Mouse (Mus musculus) forebrain, embryonic 13.5 days (tissue): ENCODE results near the gene Nthl1. TPM values are rescaled to one million over a fixed set of nuclear protein-coding genes. Genes with fewer than 3 reads are reported as not detected.
A peak's percentile ranks its signal among the peaks of the same experiment; 100 is the strongest.

Experiments used
- ATAC-seq: fragments of 200-750 bp; cut with Nextera tagmentation; 2 replicates; pipeline ENCODE4 v1.8.0; 2017
- H3K27ac ChIP-seq: fragments of 300-500 bp; sonication (generic); 2 replicates; pipeline ENCODE4 v1.5.1; 2015; ENCODE audit warnings: inconsistent platforms, mild to moderate bottlenecking, moderate library complexity
- H3K27me3 ChIP-seq: fragments of 300-500 bp; sonication (generic); 2 replicates; pipeline ENCODE4 v1.6.1; 2015; ENCODE audit warnings: mild to moderate bottlenecking, inconsistent platforms
- H3K36me3 ChIP-seq: fragments of 300-500 bp; sonication (generic); 2 replicates; pipeline ENCODE4 v1.6.1; 2015; ENCODE audit warnings: mild to moderate bottlenecking, inconsistent platforms; ENCODE audit not compliant: poor library complexity, severe bottlenecking
- H3K4me1 ChIP-seq: fragments of 300-500 bp; sonication (generic); 2 replicates; pipeline ENCODE4 v1.6.1; 2015; ENCODE audit warnings: inconsistent platforms
- H3K4me2 ChIP-seq: fragments of 300-500 bp; sonication (generic); 2 replicates; pipeline ENCODE4 v1.6.1; 2015; ENCODE audit warnings: inconsistent platforms, mild to moderate bottlenecking, moderate library complexity
- H3K4me3 ChIP-seq: fragments of 300-500 bp; sonication (generic); 2 replicates; pipeline ENCODE4 v1.5.1; 2015; ENCODE audit warnings: mild to moderate bottlenecking, inconsistent platforms
- H3K9ac ChIP-seq: fragments of 300-500 bp; sonication (generic); 2 replicates; pipeline ENCODE4 v1.6.1; 2015; ENCODE audit warnings: mild to moderate bottlenecking, inconsistent platforms
- H3K9me3 ChIP-seq: fragments of 300-500 bp; sonication (generic); replicated peaks from 2 replicates; pipeline ENCODE4 v1.6.1; 2016; ENCODE audit warnings: inconsistent platforms
- WGBS: fragments of 180-500 bp; shearing (Covaris S2); methylation state at CpG from one replicate; pipeline ENCODE4 v1.1.7; 2015; 5-methylcytosine and 5-hydroxymethylcytosine counted together
- polyA plus RNA-seq: library from polyadenylated mRNA; unstranded; fragments of >200 nt; fragmentation: Nextera tagmentation; extraction: Ambion mirVana; gene quantifications from 2 replicates; pipeline ENCODE4 v1.2.1, GENCODE M21; 2015

Nthl1 gene
- polyA plus RNA-seq, 1 experiment from 2014 or later, result 13.8 TPM

DNA sequence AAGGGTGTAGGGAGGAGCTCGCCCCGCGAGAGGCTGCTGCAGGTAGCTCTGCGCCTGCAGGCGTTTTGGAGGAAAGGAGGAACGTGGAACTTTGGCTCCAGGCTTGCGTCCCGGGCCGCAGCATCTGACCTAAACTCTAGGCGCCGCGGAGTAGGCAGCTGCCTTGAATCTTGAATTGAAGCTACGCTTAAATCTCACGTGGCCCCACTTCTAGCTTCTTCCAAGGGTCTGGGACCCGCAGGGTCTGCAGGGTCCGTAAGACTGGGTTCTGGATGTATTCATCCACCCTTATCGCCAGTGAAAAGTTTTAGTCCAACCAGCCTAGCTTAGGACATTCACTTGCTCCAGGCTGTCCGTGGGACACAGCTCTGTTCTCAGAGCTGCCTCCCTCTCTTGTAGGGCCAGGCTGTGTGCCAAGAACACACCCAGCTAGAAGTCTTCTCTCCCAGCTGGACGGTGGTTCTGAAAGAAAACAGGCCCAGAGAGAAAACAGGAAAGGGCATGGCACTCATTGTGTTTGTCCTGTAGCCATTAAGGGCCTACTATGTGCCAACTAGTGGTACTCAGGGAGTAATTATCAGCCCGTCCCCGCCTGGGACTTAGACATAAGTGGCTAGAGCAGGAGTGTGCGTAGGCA lies 451 bp downstream of the Nthl1 start:
- Histone ChIP-seq H3K4me3 (peak overlapping the region; percentile 66), H3K9me3 (no peaks in the 10 kb centered on the region), H3K4me1 (peaks cover 18% of the 10 kb centered on the region), H3K4me2 (peak overlapping the region; percentile 93), H3K27ac (peak overlapping the region; percentile 59), H3K9ac (peak overlapping the region; percentile 81), H3K27me3 (no peaks in the 10 kb centered on the region), H3K36me3 (peaks cover 30% of the 10 kb centered on the region)
- WGBS, result 12% methylated on average over 22 of the region's 22 CpGs
- ATAC-seq, result peak; percentile 30; the same call in 1 of the 2 replicates

DNA sequence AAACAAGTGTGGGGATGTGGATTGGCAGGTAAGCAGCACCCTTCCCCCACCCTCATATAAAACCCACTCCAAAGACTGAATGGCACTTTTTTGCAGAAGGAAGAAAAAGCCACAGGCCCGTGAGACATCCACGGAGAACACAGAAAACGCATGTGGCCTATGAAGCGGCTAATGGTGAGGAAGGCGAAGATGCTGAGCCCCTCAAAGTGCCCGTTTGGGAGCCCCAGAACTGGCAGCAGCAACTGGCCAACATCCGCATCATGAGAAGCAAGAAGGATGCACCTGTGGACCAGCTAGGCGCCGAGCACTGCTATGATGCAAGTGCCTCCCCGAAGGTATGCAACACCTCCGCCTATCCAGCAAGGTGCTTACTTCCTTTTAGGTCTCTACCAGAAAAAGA lies 1.4 kb downstream of the Nthl1 start:
- no peak overlapping the region for H3K9ac ChIP-seq
- no peaks in the 10 kb centered on the region for H3K27me3 ChIP-seq
- WGBS, result 92% methylated on average over 11 of the region's 11 CpGs
- no peak overlapping the region for H3K4me3 ChIP-seq
- no peaks in the 10 kb centered on the region for H3K9me3 ChIP-seq
- no peak overlapping the region for H3K27ac ChIP-seq
- H3K4me1 ChIP-seq, result peaks cover 18% of the 10 kb centered on the region
- ATAC-seq, result no peak
- no peak overlapping the region for H3K4me2 ChIP-seq
- H3K36me3 ChIP-seq, result peaks cover 21% of the 10 kb centered on the region

DNA sequence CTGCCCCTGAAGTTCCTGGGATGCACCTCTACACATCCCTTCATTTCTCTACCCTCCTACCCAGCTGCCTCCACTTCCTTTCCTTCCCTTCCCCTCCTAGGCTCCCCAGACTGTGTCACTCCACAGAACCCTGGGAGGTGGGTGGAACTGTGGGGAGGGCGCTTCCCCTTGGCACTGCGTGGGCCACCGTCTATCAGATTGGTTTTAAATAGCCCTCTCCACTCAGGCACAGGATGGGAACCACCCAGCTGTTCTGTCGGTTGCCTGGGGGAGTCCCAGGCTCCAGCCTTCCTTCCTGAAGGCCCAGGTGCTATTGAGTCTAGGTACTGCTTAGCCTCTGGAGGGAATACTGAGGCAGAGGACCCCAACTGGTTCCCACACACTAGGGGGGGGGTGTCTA lies 2.5 kb downstream of the Nthl1 start:
- no peak for ATAC-seq
- WGBS, result 89% methylated on average over 4 of the region's 4 CpGs
- H3K27me3 ChIP-seq, result no peaks in the 10 kb centered on the region

DNA sequence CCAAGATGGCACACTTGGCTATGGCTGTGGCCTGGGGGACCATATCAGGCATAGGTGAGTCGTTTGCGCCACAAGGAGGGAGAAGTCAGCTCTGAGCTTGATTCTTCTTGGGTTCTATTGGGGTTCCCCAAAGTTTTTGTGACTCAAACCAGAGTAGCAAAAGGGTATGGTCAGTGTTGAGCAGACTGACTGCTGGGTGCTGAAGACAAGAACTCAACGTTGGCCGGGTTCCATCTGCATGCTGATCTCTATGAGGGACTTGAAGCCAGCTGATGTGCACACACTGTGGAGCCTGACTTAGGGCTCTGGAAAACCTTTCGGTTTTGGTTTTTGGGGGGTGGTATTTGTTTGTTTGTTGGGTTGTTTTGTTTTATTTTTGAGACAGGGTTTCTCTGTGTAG lies 3.2 kb downstream of the Nthl1 start:
- Histone ChIP-seq H3K9ac (no peak overlapping the region), H3K4me2 (no peak overlapping the region), H3K9me3 (no peaks in the 10 kb centered on the region), H3K27me3 (no peaks in the 10 kb centered on the region), H3K4me1 (peaks cover 18% of the 10 kb centered on the region), H3K4me3 (no peak overlapping the region), H3K36me3 (peaks cover 3% of the 10 kb centered on the region), H3K27ac (no peak overlapping the region)
- no peak for ATAC-seq
- 95% methylated on average over 5 of the region's 5 CpGs for WGBS

More for the DNA sequence above, 2.5 kb downstream of the Nthl1 start:
- Histone ChIP-seq H3K9me3 (no peaks in the 10 kb centered on the region), H3K9ac (no peak overlapping the region), H3K36me3 (peaks cover 9% of the 10 kb centered on the region), H3K4me2 (no peak overlapping the region), H3K4me1 (peaks cover 18% of the 10 kb centered on the region), H3K4me3 (no peak overlapping the region), H3K27ac (no peak overlapping the region)

DNA sequence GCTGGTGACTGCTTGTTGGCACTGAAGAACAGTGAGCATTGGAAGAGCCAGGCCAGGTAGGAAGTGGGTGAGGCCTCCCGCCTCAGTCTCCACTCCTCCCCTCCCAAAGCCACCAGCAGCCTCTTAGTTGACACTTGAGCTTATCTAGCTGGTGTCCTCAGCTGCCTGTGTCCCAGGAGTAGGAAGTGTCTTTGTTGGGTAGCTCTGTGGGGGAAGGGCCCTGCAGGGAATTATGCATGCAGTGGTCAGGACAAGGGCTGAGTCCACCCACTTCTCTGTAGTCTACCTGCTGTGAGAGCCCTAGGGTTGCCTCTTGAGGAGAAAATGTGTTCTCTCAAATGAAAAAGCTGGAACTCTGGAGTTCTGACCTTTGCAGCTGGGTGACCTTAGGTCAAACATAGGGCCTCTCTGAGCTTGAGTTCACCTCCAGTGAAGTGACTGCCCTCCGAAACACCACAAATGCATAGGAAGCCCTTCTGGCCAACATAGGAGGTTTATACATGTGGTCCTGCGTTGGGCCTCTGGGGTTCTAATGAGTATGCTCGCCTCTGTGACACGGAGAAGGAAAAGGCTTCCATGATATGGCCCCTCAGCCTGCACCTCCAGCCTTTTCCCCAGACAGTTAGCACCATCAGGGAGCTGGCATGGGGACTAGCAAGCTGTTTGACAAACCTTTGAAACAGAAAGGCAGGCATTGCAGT lies 4.5 kb downstream of the Nthl1 start:
- Histone ChIP-seq H3K4me1 (peaks cover 12% of the 10 kb centered on the region), H3K4me3 (no peak overlapping the region), H3K27me3 (no peaks in the 10 kb centered on the region), H3K27ac (no peak overlapping the region), H3K4me2 (no peak overlapping the region), H3K36me3 (no peaks in the 10 kb centered on the region), H3K9me3 (no peaks in the 10 kb centered on the region), H3K9ac (peak overlapping the region; percentile 21; the same call in 1 of the 2 replicates)
- 71% methylated on average over 5 of the region's 5 CpGs for WGBS
- no peak for ATAC-seq

DNA sequence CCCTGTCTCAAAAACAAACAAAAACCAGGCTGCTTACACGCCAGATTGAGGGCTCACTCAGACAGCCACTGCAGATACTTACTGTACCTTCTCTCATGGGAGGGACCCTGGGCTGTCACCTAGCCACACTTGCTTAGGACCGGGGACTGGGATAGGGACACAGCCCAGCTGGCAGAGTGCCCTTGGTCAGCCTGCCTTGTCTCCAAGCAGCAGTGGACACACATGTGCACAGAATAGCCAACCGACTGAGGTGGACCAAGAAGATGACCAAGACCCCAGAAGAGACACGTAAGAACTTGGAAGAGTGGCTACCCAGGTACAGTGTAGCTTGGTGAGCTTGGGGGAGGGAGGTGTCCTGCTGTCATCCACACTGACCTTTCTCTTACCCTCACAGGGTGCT lies 5.7 kb downstream of the Nthl1 start:
- Histone ChIP-seq H3K27ac (no peak overlapping the region), H3K36me3 (no peaks in the 10 kb centered on the region), H3K9me3 (no peaks in the 10 kb centered on the region), H3K27me3 (no peaks in the 10 kb centered on the region), H3K4me2 (no peak overlapping the region), H3K9ac (no peak overlapping the region; the same call in 1 of the 2 replicates), H3K4me3 (no peak overlapping the region), H3K4me1 (peaks cover 4% of the 10 kb centered on the region)
- WGBS, result 91% methylated on average over 4 of the region's 4 CpGs
- ATAC-seq, result no peak

DNA sequence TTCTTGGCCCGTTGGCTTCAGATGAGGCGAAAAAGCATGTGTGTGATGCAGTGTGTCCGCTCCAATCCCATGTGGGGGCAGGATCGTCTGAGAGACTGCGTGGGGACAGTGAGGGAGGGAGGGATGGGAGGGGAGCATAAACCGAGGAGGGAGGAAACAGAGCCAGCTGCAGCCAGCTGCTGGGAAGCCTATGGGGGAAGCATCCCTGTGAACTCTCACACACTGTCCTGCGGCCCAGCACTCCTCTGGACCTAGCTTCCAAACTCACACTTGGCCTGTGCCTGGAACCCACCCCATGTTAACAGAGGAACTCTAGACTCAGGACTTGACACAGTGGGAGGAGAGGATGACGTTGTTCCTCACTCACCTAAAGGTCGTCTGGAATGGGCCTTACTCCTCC lies 6.4 kb downstream of the Nthl1 start:
- Histone ChIP-seq H3K27ac (no peak overlapping the region), H3K27me3 (no peaks in the 10 kb centered on the region), H3K36me3 (no peaks in the 10 kb centered on the region), H3K4me1 (no peaks in the 10 kb centered on the region), H3K9me3 (no peaks in the 10 kb centered on the region), H3K4me2 (no peak overlapping the region), H3K9ac (no peak overlapping the region), H3K4me3 (no peak overlapping the region)
- 81% methylated on average over 9 of the region's 9 CpGs for WGBS
- no peak for ATAC-seq

DNA sequence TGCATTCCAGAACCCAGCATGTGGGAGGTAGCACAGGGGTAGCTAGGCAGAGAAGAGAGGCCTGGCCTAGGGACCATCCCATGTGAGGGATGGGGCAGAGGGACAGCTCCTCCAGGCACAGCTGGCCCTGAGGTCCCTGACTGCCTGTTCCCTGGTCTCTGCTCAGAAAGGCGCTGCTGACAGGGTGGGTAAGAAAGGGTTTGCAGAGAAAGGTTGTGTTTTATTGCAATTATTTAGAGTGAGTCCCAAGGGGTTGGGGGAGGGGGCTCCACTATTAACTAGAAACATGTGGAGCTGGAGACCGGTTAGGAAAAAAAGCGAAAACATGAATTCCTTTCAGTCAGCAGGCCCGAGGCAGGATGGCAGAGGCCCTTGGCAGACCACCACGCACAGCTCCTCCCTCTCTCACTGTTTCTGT lies 7.1 kb downstream of the Nthl1 start:
- H3K9me3 ChIP-seq, result no peaks in the 10 kb centered on the region
- no peak overlapping the region for H3K27ac ChIP-seq
- H3K27me3 ChIP-seq, result no peaks in the 10 kb centered on the region
- WGBS, result 82% methylated on average over 5 of the region's 5 CpGs
- no peaks in the 10 kb centered on the region for H3K4me1 ChIP-seq
- no peaks in the 10 kb centered on the region for H3K36me3 ChIP-seq
- no peak for ATAC-seq
- H3K4me3 ChIP-seq, result no peak overlapping the region
- H3K9ac ChIP-seq, result 0 out of 2 replicates have a peak overlapping the region, but pooled peaks have one; percentile 21
- no peak overlapping the region for H3K4me2 ChIP-seq

DNA sequence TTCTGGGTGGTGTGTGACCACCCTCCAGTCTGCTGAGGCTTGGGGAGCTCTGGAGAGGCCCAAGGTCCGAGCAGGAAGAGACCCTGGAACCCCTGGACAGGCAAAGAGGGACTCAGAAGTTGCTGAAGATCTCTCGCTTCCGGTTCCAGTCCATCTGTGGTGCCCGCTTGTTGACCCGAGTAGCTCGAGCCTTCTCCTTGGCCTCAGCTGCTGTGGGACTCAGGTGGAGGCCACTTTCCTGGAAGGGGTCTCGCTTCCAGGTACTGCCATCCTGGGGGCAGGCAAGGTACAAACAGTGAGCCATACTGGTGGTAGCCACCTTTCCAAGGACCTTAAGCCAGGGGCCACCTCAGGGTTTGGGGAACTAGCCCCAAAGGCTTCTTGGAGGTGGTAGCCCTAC lies 7.6 kb downstream of the Nthl1 start:
- Histone ChIP-seq H3K27me3 (no peaks in the 10 kb centered on the region), H3K27ac (no peak overlapping the region), H3K4me3 (no peak overlapping the region), H3K4me1 (no peaks in the 10 kb centered on the region), H3K9ac (no peak overlapping the region), H3K9me3 (no peaks in the 10 kb centered on the region), H3K4me2 (no peak overlapping the region), H3K36me3 (no peaks in the 10 kb centered on the region)
- ATAC-seq, result no peak
- WGBS, result 93% methylated on average over 7 of the region's 7 CpGs

DNA sequence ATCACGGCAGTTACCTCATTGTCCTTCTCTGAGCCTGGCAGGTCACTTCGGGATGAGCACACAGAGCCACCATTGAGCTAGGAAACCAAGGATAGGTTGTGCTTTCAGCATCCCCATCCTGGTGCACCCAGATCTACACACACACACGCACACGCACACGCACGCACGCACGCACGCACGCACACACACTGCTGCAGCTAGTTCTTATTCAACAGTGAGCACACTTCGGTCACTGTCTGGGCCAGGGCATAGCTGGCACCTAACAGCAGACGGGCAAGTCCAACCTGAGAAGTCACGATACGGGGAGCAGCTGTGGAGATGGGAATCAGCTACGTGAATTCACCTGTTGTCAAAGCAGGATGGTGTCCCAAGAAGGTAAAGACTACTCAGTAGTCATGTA lies 8.1 kb downstream of the Nthl1 start:
- ATAC-seq, result no peak
- Histone ChIP-seq H3K4me2 (no peak overlapping the region), H3K27me3 (no peaks in the 10 kb centered on the region), H3K4me1 (no peaks in the 10 kb centered on the region), H3K9me3 (no peaks in the 10 kb centered on the region), H3K9ac (no peak overlapping the region), H3K36me3 (no peaks in the 10 kb centered on the region), H3K4me3 (no peak overlapping the region), H3K27ac (no peak overlapping the region)
- 97% methylated on average over 15 of the region's 15 CpGs for WGBS

DNA sequence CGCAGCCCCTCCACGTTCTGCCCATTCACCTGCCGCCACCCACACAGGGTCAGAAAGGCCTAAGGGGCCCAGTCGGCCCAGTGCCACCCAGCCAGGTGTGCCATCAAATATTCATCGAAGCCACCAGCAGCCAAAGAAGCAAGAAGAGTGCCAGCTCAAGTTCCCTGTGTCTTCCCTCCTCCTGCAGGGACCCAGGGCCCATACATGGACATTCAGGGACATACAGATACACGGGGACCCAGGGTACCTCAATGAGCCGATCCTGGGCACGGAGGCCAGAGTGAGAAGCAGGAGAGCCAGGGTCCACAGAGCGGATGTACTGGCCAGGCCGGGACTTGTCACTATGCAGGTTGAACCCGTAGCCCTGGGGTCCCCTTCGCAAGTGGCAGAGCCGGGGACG lies 9.5 kb downstream of the Nthl1 start:
- Histone ChIP-seq H3K27me3 (no peaks in the 10 kb centered on the region), H3K27ac (no peak overlapping the region), H3K4me2 (no peak overlapping the region), H3K9ac (no peak overlapping the region), H3K4me3 (no peak overlapping the region), H3K9me3 (no peaks in the 10 kb centered on the region), H3K36me3 (no peaks in the 10 kb centered on the region), H3K4me1 (no peaks in the 10 kb centered on the region)
- WGBS, result 94% methylated on average over 14 of the region's 14 CpGs
- no peak for ATAC-seq

DNA sequence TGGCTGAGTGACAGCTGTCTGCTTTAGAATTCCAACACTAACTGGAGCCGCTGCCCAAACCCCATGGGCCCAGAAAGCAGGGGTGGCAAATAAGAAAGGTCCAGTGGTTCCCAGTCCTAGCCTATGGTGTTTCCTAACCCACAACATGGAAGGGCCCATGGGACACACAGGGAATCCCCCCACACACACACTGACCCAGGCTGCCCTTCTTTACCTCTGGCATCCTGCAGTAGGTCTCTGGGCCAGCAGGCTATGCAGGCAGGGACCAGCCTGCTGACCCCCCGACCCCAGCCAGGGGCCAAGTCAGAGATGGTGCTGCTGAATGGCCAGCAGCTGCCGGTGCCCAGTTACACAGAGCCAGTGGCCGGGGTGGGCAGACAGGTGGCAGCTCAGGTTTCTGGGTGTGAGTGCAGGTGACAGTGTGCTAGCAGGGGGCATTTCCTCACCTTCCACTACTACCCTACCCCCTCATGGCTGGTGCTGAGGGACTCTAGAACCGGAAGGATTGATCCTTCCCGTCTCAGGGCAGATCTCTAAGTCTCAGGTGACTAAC lies 10.4 kb downstream of the Nthl1 start:
- ATAC-seq, result no peak
- Histone ChIP-seq H3K9ac (no peak overlapping the region), H3K4me2 (no peak overlapping the region), H3K36me3 (no peaks in the 10 kb centered on the region), H3K4me1 (no peaks in the 10 kb centered on the region), H3K9me3 (no peaks in the 10 kb centered on the region), H3K27me3 (no peaks in the 10 kb centered on the region), H3K4me3 (no peak overlapping the region), H3K27ac (no peak overlapping the region)
- WGBS, result 80% methylated on average over 6 of the region's 6 CpGs
